Mouse (Mus musculus): Measurements from ENCODE around the gene Fbxo47.

Fbxo47 gene

DNA sequence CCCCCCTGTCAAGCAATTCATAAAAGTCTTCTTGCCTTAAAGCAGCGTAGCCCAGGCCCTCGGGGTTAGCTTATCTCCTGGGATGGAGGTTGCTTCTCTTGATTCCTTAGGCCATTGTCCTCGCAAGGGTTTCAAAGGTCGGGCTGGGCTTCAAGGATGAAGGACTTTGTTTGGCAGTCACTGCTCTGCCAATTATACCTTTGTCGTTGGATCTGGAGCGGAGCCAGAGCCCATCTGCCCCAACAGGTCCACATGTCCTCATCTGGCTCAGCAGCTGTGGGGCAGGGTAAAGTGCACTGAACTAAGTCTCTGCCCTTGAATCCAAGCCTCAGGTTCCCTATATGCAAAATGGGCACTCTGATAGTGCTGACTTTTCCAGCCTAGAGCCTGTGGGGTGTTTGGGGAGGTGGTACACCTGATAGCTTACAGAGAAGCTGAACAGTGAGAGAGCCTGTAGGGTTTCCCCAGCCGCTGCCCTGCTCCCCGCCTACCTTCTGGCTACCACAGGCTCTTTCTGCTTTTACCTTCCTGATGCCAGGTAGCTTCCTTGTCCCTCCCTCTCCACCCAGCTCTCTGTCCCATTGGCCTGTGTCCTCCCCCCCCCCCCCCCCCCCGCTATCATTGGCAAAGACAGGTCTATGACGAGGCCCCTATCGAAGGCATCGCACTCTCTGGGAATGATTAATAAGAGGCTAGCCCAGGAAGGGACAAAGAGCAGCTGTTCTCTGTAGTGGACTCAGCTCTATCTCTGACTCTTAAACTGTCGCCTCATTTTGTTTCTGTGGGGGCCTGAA, 72.2 kb downstream of the Fbxo47 start:
- DNase-seq (ENCODE audit: low spot score): no peak

DNA sequence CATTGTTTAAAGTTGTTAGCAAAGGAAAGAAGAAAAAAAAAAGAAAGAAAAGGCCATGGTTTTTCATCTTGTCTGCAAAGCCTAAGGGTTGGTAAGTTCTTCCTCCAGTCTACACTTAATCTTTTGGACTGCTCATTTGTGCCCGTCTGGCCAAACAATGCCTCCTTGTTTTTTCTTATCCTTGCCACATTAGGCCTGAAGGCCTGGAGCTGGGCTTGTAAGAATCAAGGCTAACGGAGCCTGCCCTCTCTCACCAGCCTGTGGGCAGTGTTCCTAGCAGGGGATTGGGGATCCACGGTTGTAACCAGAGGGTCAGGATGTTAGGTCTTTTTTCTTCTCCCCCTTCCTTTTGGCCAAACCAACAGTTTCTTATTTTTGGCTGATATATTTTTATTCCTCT, 73.0 kb downstream of the Fbxo47 start:
- DNase-seq (ENCODE audit: low spot score): no peak

GRCm38 (mm10) chr11:97810356-97810755, 73.6 kb downstream of the Fbxo47 start:
- no peak for DNase-seq (ENCODE audit: low spot score)

- DNase-seq (ENCODE audit: low spot score): no peak
These were observed 74.5 kb downstream of the Fbxo47 start for GRCm38 (mm10) chr11:97809235-97810121.

DNA sequence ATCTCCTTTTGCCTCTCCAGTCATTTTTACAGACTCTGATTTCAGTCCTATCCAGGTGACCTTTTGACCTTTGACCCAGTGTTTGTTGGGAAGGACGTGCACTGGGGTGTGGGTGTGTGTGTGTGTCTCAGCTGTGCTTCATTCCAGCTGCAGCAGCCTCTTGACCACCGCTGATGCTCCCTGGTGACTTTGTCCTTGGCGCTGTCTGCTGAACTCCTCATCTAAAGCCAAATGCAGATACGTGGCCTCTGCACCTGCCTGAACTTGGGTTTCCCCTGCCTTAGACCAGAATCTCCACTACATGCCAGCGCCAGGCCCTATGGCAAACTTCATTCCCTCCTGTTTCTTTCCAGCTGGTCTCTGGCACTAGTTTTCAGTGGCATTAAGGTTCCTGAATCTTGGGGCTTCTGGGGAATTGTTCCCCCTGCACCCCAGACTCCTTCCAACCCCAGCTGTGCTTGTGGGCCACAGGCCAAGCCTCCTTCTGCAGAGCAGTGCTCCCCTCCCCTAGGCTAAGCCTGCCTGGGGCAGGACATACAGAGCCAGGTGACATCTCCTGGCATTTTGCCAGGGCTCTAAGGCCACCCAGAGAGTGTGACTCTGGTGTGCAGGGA, 75.2 kb downstream of the Fbxo47 start:
- no peak for DNase-seq (ENCODE audit: low spot score)

DNA sequence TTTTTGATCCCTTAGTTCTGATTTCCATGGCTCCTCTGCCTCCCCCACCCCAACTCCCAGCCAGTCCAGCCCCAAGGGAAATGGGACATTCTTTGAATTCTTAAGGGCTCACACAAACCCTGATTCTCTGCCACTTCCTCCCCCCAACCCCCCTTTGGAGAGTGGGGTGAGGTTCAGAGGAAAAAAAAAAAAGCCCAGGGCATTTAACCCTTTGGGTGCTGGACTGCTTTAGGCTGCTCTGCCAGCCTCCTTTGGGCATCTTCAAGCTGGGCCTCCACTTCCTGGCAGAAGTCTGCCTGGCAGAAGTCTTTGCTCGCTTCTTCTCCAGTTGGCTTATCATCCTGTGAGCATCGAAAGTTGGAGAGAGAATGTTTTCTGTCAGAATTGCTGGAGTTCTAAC, 75.9 kb downstream of the Fbxo47 start:
- no peak for DNase-seq (ENCODE audit: low spot score)

- DNase-seq (ENCODE audit: low spot score): no peak
These were observed 76.3 kb downstream of the Fbxo47 start for GRCm38 (mm10) chr11:97807626-97808025.

- DNase-seq (ENCODE audit: low spot score): no peak
These were observed 77.4 kb downstream of the Fbxo47 start for GRCm38 (mm10) chr11:97806613-97806964.

GRCm38 (mm10) chr11:97805662-97806612, 78.0 kb downstream of the Fbxo47 start:
- DNase-seq (ENCODE audit: low spot score): no peak

GRCm38 (mm10) chr11:97804841-97805661, 78.9 kb downstream of the Fbxo47 start:
- no peak for DNase-seq (ENCODE audit: low spot score)

GRCm38 (mm10) chr11:97803847-97804246, 80.1 kb downstream of the Fbxo47 start:
- no peak for DNase-seq (ENCODE audit: low spot score)

Measured in layer of hippocampus, adult 11-12 months (tissue).